Mouse (Mus musculus) neural tube, embryonic 11.5 days (tissue): ENCODE data around the gene Prdm16. TPM values are rescaled to one million over a fixed set of nuclear protein-coding genes. Genes with fewer than 3 reads are reported as not detected.

Experiments
- ATAC-seq: fragments of 200-750 bp; cut with Nextera tagmentation; 2 replicates; pipeline ENCODE4 v1.8.0; 2017; ENCODE audit warnings: moderate number of reproducible peaks, mild to moderate bottlenecking, moderate TSS enrichment, moderate library complexity; ENCODE audit not compliant: insufficient read depth, low FRiP score, low TSS enrichment
- DNase-seq: peaks from one replicate; pipeline ENCODE4 v3.0.0-alpha.2; 2015; ENCODE audit warnings: low spot score
- H3K27ac ChIP-seq: fragments of 300-500 bp; sonication (generic); 2 replicates; pipeline ENCODE4 v1.5.1; 2014; ENCODE audit warnings: low read depth, mild to moderate bottlenecking, low read length
- H3K27me3 ChIP-seq: fragments of 300-500 bp; sonication (generic); 2 replicates; pipeline ENCODE4 v1.6.1; 2014; ENCODE audit warnings: mild to moderate bottlenecking, low read length, mixed read lengths; ENCODE audit not compliant: control insufficient read depth, insufficient read depth
- H3K36me3 ChIP-seq: fragments of 300-500 bp; sonication (generic); 2 replicates; pipeline ENCODE4 v1.6.1; 2014; ENCODE audit warnings: mild to moderate bottlenecking, low read length, moderate library complexity, mixed read lengths; ENCODE audit not compliant: control insufficient read depth, insufficient read depth
- H3K4me1 ChIP-seq: fragments of 300-500 bp; sonication (generic); 2 replicates; pipeline ENCODE4 v1.6.1; 2014; ENCODE audit warnings: low read length, mixed read lengths; ENCODE audit not compliant: control insufficient read depth, insufficient read depth
- H3K4me2 ChIP-seq: fragments of 300-500 bp; sonication (generic); 2 replicates; pipeline ENCODE4 v1.6.1; 2014; ENCODE audit warnings: low read depth, mild to moderate bottlenecking, moderate library complexity
- H3K4me3 ChIP-seq: fragments of 300-500 bp; sonication (generic); 2 replicates; pipeline ENCODE4 v1.5.1; 2014; ENCODE audit warnings: low read depth, low read length
- H3K9ac ChIP-seq: fragments of 300-500 bp; sonication (generic); 2 replicates; pipeline ENCODE4 v1.6.1; 2014; ENCODE audit warnings: mild to moderate bottlenecking, low read length
- H3K9me3 ChIP-seq: fragments of 300-500 bp; sonication (generic); 2 replicates; pipeline ENCODE4 v1.6.1; 2016; ENCODE audit warnings: low read length; ENCODE audit not compliant: control insufficient read depth
- WGBS: fragments of 180-500 bp; shearing (Covaris S2); extraction: QIAGEN DNeasy Blood & Tissue Kit; methylation state at CpG from one replicate; pipeline ENCODE4 v1.1.7; 2014; 5-methylcytosine and 5-hydroxymethylcytosine counted together
- polyA plus RNA-seq: library from polyadenylated mRNA; unstranded; fragments of >200 nt; fragmentation: Nextera tagmentation; extraction: Ambion mirVana; gene quantifications from 2 replicates; pipeline ENCODE4 v1.2.1, GENCODE M21; 2014

Gene Prdm16
- polyA plus RNA-seq, 1 experiment from 2014 or later = 10.9 TPM

DNA sequence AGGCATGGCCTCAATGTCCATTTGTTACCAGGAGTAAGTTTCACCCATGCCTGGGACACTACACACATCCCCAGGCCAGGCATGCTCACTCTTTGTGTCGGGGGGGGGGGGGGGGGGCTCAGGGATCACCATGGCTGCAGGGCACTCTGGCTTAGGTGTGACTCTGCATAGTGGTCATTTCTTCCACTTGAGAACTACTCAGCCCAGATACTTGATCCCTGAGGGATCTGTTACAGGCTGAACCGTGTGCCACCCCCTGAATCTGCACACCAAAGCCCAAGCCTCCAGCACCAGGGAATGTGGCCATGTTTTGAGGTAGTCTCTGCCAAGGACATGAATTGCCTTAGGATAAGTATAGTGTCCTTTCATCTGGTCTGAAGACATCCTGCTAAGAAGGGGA, 123.0 kb downstream of the Prdm16 start:
- Histone ChIP-seq H3K4me3 (no peak overlapping the region), H3K36me3 (no peaks in the 10 kb centered on the region), H3K9me3 (no peaks in the 10 kb centered on the region), H3K27me3 (peaks cover 19% of the 10 kb centered on the region; the same call in 1 of the 2 replicates), H3K27ac (no peak overlapping the region), H3K9ac (no peak overlapping the region), H3K4me2 (no peak overlapping the region), H3K4me1 (peaks cover 11% of the 10 kb centered on the region; the same call in 1 of the 2 replicates)
- 70% methylated on average over 2 of the region's 2 CpGs for WGBS
- ATAC-seq (no peak), DNase-seq (no peak)

DNA sequence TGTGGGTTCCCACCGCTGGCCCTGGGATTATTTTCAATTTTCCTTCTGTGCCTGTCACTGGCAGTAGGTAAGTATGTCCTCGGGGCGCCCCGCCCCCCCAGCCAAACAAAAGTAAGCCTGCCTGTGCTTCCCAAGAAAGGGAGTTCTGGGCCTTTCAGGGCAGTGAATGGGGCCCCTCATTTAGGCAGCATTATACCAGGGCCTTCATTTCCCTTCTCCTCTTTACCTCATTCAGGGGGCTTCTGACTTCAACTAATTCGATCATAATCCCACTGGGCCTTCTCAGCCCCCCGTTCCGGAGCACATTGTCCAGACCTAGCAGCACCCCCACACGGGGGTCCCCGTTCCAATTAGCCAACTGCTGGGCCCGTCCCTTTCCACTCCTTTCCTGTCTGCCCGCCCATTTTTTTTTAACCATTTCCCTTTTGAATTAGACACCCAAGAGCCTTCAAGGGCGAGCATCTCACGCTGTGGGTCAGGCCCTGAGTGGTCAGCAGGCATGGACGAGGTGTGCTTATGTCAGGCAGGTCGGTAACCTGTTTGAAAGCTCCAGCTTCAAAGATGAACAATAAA, 124.1 kb downstream of the Prdm16 start:
- ATAC-seq = no peak
- 41% methylated on average over 15 of the region's 15 CpGs for WGBS

DNA sequence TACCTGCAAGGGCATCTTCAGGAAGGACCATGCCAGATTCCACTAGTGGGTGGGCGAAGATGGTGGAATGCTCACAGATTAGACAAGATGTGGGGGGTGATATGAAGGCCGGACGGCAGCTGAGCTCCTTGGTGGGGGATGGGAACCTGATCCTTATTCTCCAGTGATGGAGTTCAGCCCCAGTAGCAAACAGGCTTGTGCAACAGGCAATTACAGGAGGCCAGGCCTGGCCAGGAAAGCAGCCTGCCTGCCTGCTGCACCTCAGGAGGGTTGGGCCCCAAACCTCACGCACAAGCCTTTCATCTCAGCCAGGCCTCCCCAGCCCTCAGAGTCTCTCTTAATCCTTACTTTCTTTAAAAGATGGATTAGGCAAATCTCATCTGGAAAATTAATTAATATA, 124.9 kb downstream of the Prdm16 start:
- H3K4me2 ChIP-seq = no peak overlapping the region
- H3K4me1 ChIP-seq = peaks cover 18% of the 10 kb centered on the region
- no peaks in the 10 kb centered on the region for H3K36me3 ChIP-seq
- peaks cover 19% of the 10 kb centered on the region; the same call in 1 of the 2 replicates for H3K27me3 ChIP-seq
- no peaks in the 10 kb centered on the region for H3K9me3 ChIP-seq
- 39% methylated on average over 4 of the region's 4 CpGs for WGBS
- ATAC-seq (no peak), DNase-seq (no peak)
- no peak overlapping the region for H3K27ac ChIP-seq
- no peak overlapping the region for H3K4me3 ChIP-seq
- no peak overlapping the region for H3K9ac ChIP-seq

More for the DNA sequence above, 124.1 kb downstream of the Prdm16 start:
- Histone ChIP-seq H3K36me3 (no peaks in the 10 kb centered on the region), H3K4me2 (no peak overlapping the region), H3K4me1 (peaks cover 11% of the 10 kb centered on the region; the same call in 1 of the 2 replicates), H3K27ac (no peak overlapping the region), H3K9me3 (no peaks in the 10 kb centered on the region), H3K9ac (no peak overlapping the region), H3K4me3 (no peak overlapping the region), H3K27me3 (peaks cover 19% of the 10 kb centered on the region; the same call in 1 of the 2 replicates)
- DNase-seq = no peak

DNA sequence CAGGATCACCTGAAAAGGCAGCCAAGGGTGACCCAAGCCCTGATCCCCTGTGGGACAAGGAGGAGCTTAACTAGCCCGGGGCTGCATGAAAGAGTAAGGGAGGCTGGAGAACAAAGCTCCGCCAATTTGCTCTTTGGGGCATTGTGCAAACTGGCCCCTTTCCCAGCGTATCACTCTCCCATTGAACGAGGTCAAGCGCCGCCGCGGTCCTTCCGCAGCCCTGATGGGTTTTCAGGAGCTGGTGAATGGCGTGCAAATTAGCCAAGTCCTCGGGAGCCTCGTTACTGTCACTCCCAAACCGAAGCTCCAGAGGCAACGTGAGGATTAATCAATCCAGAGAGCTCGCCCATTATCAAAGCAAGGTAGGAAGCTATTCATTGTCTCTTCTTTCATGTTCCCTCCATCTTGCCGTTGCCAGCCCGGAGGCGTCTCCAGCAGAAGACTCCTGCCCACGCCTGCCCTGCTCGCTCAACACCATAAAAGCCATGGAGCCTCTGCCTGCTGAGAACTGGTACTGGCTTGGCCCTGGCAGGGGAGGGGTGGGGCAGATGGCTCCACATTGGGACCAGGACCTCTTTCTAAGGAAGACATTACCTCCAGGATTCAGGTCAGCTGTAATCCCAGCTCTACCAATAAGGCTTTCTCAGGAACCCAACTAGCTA, 129.8 kb downstream of the Prdm16 start:
- Histone ChIP-seq H3K36me3 (no peaks in the 10 kb centered on the region), H3K9ac (peak overlapping the region; percentile 26; the same call in 1 of the 2 replicates), H3K4me3 (no peak overlapping the region), H3K27me3 (peaks cover 15% of the 10 kb centered on the region; the same call in 1 of the 2 replicates), H3K27ac (0 out of 2 replicates have a peak overlapping the region, but pooled peaks have one; percentile 27), H3K4me2 (peak overlapping the region; percentile 9), H3K9me3 (no peaks in the 10 kb centered on the region), H3K4me1 (peaks cover 27% of the 10 kb centered on the region)
- ATAC-seq (no peak), DNase-seq (peak; percentile 54)
- 5% methylated on average over 20 of the region's 20 CpGs for WGBS

DNA sequence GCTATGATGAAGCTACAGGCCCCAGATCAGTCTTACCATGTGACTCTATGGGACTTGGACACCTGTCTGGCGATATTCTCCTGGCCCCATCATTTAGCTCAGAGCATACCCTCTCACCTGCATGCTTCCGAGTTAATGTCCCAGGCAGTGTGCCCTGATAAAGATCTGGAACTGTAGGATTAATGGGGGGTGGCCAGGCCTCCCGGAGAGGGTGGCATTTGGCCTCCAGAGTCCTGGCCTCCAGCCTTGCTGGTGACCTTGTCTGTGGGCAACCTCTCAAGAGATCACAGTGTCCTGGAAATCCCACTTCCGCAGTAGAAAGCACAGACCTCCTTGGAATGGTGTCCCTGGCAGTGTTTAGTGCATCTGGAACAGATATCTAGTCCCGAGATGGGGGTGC, 131.4 kb downstream of the Prdm16 start:
- H3K9me3 ChIP-seq = no peaks in the 10 kb centered on the region
- DNase-seq = no peak
- no peak overlapping the region for H3K4me2 ChIP-seq
- H3K36me3 ChIP-seq = no peaks in the 10 kb centered on the region
- ATAC-seq = no peak
- peaks cover 42% of the 10 kb centered on the region for H3K4me1 ChIP-seq
- H3K4me3 ChIP-seq = no peak overlapping the region
- H3K9ac ChIP-seq = no peak overlapping the region
- WGBS = 86% methylated on average over 5 of the region's 5 CpGs
- H3K27me3 ChIP-seq = peaks cover 15% of the 10 kb centered on the region; the same call in 1 of the 2 replicates
- no peak overlapping the region for H3K27ac ChIP-seq

DNA sequence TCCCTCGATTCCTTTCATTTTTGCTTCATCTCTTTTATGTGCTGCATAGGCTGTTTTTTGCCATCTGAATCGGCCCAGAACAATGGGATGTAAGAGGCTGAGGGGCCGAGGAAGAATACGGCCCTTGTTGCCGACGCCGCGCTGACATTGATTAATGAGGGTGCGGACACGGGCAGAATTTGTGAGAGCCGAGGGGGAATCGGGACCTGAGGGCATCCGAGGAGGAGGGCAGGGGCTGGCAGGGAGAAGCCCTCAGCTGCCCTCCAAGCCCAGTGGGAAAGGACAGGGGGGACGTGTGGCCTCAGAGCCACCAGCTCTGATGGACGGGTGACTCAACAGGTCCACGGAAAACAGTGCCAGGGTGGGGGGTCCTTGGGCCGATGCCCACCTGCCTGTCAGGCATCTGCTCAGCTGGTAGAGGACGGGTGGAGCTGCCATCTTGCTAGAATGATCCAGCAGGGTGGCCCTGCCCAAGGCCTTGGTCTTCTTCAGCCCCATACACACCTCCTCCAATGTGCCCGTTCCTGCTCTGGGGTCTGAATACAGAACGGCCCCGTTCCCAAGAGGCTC, 133.3 kb downstream of the Prdm16 start:
- H3K9me3 ChIP-seq = no peaks in the 10 kb centered on the region
- no peaks in the 10 kb centered on the region for H3K36me3 ChIP-seq
- ATAC-seq (peak; percentile 56; the same call in 1 of the 2 replicates), DNase-seq (peak; percentile 82)
- no peak overlapping the region for H3K9ac ChIP-seq
- peaks cover 11% of the 10 kb centered on the region; the same call in 1 of the 2 replicates for H3K27me3 ChIP-seq
- H3K4me3 ChIP-seq = no peak overlapping the region
- H3K27ac ChIP-seq = peak overlapping the region; percentile 64; the same call in 1 of the 2 replicates
- H3K4me2 ChIP-seq = no peak overlapping the region; the same call in 1 of the 2 replicates
- WGBS = 29% methylated on average over 21 of the region's 21 CpGs
- peaks cover 60% of the 10 kb centered on the region for H3K4me1 ChIP-seq

DNA sequence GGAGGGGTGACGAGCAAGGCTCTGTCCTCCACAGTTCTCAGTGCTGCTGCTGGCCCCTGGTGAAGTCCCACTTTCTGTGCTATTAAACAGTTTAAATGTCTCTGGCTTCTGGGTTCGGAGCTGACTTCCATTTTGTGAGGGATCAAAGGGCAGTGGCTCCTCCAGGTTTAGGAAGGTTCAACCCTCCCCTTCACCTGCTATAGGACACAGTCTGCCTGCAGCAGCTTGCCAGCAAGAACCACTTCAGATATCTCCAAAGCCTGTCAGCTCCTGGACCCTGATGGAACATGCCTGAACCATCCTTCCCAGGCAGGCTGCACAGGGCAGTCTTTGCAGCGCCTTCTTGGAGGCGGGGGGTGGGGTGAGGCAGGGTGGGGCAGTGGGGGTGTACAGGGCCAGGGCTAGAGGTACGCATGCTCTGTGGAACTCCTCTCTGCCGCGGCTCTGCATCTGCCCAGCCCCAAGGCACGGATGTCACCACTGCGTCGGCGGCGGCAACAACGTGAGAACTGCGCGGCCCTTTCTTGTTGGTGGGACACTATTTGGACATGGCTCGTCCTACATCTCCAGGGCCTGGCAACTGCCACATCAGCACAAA, 134.2 kb downstream of the Prdm16 start:
- DNase-seq = peak; percentile 64
- Histone ChIP-seq H3K4me1 (peaks cover 69% of the 10 kb centered on the region), H3K36me3 (no peaks in the 10 kb centered on the region), H3K4me3 (no peak overlapping the region), H3K9ac (0 out of 2 replicates have a peak overlapping the region, but pooled peaks have one; percentile 11), H3K9me3 (no peaks in the 10 kb centered on the region), H3K4me2 (peak overlapping the region; percentile 24), H3K27ac (peak overlapping the region; percentile 72), H3K27me3 (peaks cover 14% of the 10 kb centered on the region; the same call in 1 of the 2 replicates)
- peak; percentile 42; the same call in 1 of the 2 replicates for ATAC-seq
- 56% methylated on average over 16 of the region's 16 CpGs for WGBS

DNA sequence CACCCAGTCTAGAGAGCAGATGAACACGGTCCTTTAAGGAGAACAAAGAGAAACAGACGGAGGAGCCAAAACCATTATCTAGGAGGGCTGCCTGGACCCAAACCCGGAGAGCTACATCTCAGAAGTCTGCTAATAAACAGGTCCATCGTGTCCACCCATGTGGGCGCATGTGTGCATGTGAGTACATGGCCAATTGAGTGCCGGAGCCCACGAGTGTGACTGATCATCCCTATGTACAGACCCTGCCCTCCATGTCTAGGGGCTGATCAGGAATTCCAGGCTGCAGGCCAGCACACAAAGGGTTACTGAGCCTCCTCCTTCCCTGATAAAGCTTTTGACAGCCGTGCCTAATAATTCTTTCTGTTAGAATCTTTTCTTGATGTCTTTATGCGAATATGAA, 136.0 kb downstream of the Prdm16 start:
- H3K27ac ChIP-seq = no peak overlapping the region; the same call in 1 of the 2 replicates
- 61% methylated on average over 9 of the region's 9 CpGs for WGBS
- no peaks in the 10 kb centered on the region for H3K9me3 ChIP-seq
- DNase-seq = no peak
- H3K9ac ChIP-seq = no peak overlapping the region
- peaks cover 64% of the 10 kb centered on the region for H3K4me1 ChIP-seq
- peaks cover 14% of the 10 kb centered on the region; the same call in 1 of the 2 replicates for H3K27me3 ChIP-seq
- H3K4me2 ChIP-seq = no peak overlapping the region
- no peaks in the 10 kb centered on the region for H3K36me3 ChIP-seq
- no peak for ATAC-seq
- no peak overlapping the region for H3K4me3 ChIP-seq
